Mouse (Mus musculus) spleen, adult 2 months (tissue): ENCODE data around the gene Tmem184b.

Experiments
- CTCF ChIP-seq: fragments of 200-500 bp; IDR thresholded peaks from 2 replicates; pipeline ENCODE4 v1.5.1; 2011; ENCODE audit warnings: mild to moderate bottlenecking, inconsistent platforms; ENCODE audit not compliant: insufficient read depth, insufficient read length, insufficient replicate concordance; ENCODE audit errors: extremely low read depth
- POLR2A ChIP-seq: fragments of 200-500 bp; IDR thresholded peaks from 2 replicates; pipeline ENCODE4 v1.6.1; 2011; ENCODE audit warnings: low read depth, low read length, inconsistent platforms

GRCm38 (mm10) chr15:79379658-79380057 lies 23.7 kb downstream of the Tmem184b start:
- no peak for TF ChIP-seq POLR2A
- TF ChIP-seq CTCF, result no peak
